Mouse (Mus musculus): ENCODE data around the gene Parp16. TPM values are rescaled to one million over a fixed set of nuclear protein-coding genes. Genes with fewer than 3 reads are reported as not detected.

Parp16 gene
- polyA plus RNA-seq, 1 experiment from 2014 or later = 5.4 TPM

DNA sequence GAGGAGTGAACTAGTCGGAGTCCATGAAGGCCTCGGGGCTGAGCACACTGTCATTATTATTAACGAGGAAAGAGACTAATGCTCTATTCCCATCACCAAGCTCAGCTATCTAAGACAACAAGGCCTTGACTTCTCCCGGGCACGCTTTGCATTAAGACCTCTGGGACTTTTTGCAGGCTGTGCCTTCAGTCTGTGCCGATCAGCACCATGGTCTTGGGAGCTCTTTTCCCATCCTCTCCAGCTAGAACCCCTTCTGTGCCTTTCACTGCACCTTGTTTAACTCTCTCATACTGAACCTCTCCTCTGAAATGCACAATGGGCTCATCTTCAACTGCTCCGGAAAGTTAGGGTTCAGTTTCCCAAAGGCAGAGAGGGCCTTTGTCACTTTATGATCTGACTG is 4.8 kb upstream of the Parp16 start:
- DNase-seq (ENCODE audit: low spot score) = no peak

DNA sequence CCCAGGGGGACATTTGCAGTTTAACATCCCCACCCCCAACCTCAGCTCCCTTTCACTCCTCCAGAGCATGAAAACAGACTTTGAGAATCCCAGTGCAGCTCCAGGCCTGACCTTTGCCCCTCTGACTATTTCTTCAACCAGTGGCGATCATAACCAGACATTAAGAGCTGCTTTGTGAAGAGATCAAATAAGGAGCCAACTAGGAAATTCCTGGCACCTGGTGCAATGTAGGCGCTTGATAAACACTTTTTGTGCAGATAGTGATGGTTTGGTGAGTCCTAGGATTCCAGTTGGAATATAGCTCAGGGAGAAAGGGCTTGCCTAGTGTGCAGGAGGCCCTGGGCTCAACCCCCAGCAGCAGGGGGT is 3.8 kb upstream of the Parp16 start:
- WGBS = 19% methylated on average over 2 of the region's 2 CpGs
- no peak overlapping the region for H3K4me3 ChIP-seq (ENCODE audit: low read depth, low read length)
- no peaks in the 10 kb centered on the region for H3K9me3 ChIP-seq (ENCODE audit: control insufficient read depth, low read length)
- no peaks in the 10 kb centered on the region for H3K27me3 ChIP-seq (ENCODE audit: control insufficient read depth, insufficient read depth, low read length)
- peaks cover 17% of the 10 kb centered on the region for H3K4me1 ChIP-seq (replicated peaks; ENCODE audit: control insufficient read depth, insufficient read depth, low read length)
- no peak for DNase-seq (ENCODE audit: low spot score)
- no peak overlapping the region for H3K4me2 ChIP-seq (ENCODE audit: low read depth, low read length, severe bottlenecking)
- no peak overlapping the region; the same call in 1 of the 2 replicates for H3K27ac ChIP-seq (ENCODE audit: low read depth, low read length)
- no peak for ATAC-seq (replicated peaks; ENCODE audit: low FRiP score)
- H3K36me3 ChIP-seq (ENCODE audit: control insufficient read depth, insufficient read depth, low read length) = no peaks in the 10 kb centered on the region; the same call in 1 of the 2 replicates
- peak overlapping the region; percentile 23; the same call in 1 of the 2 replicates for H3K9ac ChIP-seq (ENCODE audit: low read length)

More for the DNA sequence above, 4.8 kb upstream of the Parp16 start:
- H3K27ac ChIP-seq (ENCODE audit: low read depth, low read length) = no peak overlapping the region
- no peak overlapping the region; the same call in 1 of the 2 replicates for H3K9ac ChIP-seq (ENCODE audit: low read length)
- H3K36me3 ChIP-seq (ENCODE audit: control insufficient read depth, insufficient read depth, low read length) = peaks cover 4% of the 10 kb centered on the region; the same call in 1 of the 2 replicates
- peaks cover 17% of the 10 kb centered on the region for H3K4me1 ChIP-seq (replicated peaks; ENCODE audit: control insufficient read depth, insufficient read depth, low read length)
- ATAC-seq (replicated peaks; ENCODE audit: low FRiP score) = no peak
- no peak overlapping the region for H3K4me2 ChIP-seq (ENCODE audit: low read depth, low read length, severe bottlenecking)
- 57% methylated on average over 7 of the region's 7 CpGs for WGBS
- H3K27me3 ChIP-seq (ENCODE audit: control insufficient read depth, insufficient read depth, low read length) = no peaks in the 10 kb centered on the region
- H3K4me3 ChIP-seq (ENCODE audit: low read depth, low read length) = no peak overlapping the region
- no peaks in the 10 kb centered on the region for H3K9me3 ChIP-seq (ENCODE audit: control insufficient read depth, low read length)

DNA sequence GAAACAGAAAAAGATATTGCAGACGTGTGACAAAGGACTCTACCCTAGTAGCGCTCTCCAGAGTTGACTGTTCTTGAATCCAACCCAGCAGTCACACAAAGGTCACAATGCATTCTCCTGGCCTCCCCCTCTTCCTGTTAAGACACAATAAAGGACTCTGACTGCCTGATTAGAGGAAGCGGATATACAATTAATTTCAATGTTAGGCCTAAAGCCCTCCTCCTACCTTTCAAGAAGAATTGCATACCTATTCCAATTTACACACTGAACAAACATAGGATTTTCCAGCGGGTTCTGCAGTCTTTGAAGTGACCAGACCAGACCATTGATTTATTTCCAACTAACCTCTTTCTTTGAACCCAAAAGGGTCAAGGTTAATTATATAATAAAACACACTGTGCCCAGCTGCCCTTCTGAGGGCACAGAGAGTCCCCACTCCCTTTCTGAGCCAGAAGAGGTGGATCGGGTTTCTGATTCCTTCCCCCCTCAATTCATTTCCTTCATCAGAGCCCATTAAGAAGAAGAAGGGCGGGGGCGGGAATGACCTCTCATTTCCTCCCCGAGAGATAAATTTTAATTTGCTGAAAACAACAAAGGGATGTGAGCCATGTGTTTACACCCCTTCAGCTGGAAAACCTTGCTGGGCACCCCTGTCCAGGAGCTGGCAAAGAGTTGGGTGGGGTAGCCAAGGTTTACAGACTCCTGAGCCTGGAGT is 3.2 kb upstream of the Parp16 start:
- Histone ChIP-seq H3K27ac (ENCODE audit: low read depth, low read length) (no peak overlapping the region; the same call in 1 of the 2 replicates), H3K9ac (ENCODE audit: low read length) (peak overlapping the region; percentile 23; the same call in 1 of the 2 replicates), H3K4me3 (ENCODE audit: low read depth, low read length) (no peak overlapping the region), H3K4me1 (replicated peaks; ENCODE audit: control insufficient read depth, insufficient read depth, low read length) (peaks cover 17% of the 10 kb centered on the region), H3K36me3 (ENCODE audit: control insufficient read depth, insufficient read depth, low read length) (no peaks in the 10 kb centered on the region; the same call in 1 of the 2 replicates), H3K9me3 (ENCODE audit: control insufficient read depth, low read length) (no peaks in the 10 kb centered on the region), H3K27me3 (ENCODE audit: control insufficient read depth, insufficient read depth, low read length) (no peaks in the 10 kb centered on the region), H3K4me2 (ENCODE audit: low read depth, low read length, severe bottlenecking) (no peak overlapping the region)
- WGBS = 9% methylated on average over 8 of the region's 8 CpGs
- ATAC-seq (replicated peaks; ENCODE audit: low FRiP score) = no peak
- DNase-seq (ENCODE audit: low spot score) = no peak

- no peaks in the 10 kb centered on the region for H3K27me3 ChIP-seq (ENCODE audit: control insufficient read depth, insufficient read depth, low read length)
- no peaks in the 10 kb centered on the region for H3K9me3 ChIP-seq (ENCODE audit: control insufficient read depth, low read length)
- no peak for DNase-seq (ENCODE audit: low spot score)
- peaks cover 17% of the 10 kb centered on the region for H3K4me1 ChIP-seq (replicated peaks; ENCODE audit: control insufficient read depth, insufficient read depth, low read length)
- 73% methylated on average over 12 of the region's 12 CpGs for WGBS
- no peak overlapping the region; the same call in 1 of the 2 replicates for H3K27ac ChIP-seq (ENCODE audit: low read depth, low read length)
- ATAC-seq (replicated peaks; ENCODE audit: low FRiP score) = no peak
- no peaks in the 10 kb centered on the region for H3K36me3 ChIP-seq (ENCODE audit: control insufficient read depth, insufficient read depth, low read length)
- H3K4me3 ChIP-seq (ENCODE audit: low read depth, low read length) = no peak overlapping the region
- no peak overlapping the region for H3K4me2 ChIP-seq (ENCODE audit: low read depth, low read length, severe bottlenecking)
- H3K9ac ChIP-seq (ENCODE audit: low read length) = no peak overlapping the region
These were observed 1.9 kb upstream of the Parp16 start for GRCm38 (mm10) chr9:65193214-65193613.

GRCm38 (mm10) chr9:65195621-65195981 is 448 bp downstream of the Parp16 start:
- no peaks in the 10 kb centered on the region for H3K36me3 ChIP-seq (ENCODE audit: control insufficient read depth, insufficient read depth, low read length)
- H3K27me3 ChIP-seq (ENCODE audit: control insufficient read depth, insufficient read depth, low read length) = no peaks in the 10 kb centered on the region
- no peak overlapping the region for H3K4me2 ChIP-seq (ENCODE audit: low read depth, low read length, severe bottlenecking)
- 52% methylated on average over 8 of the region's 8 CpGs for WGBS
- no peak overlapping the region for H3K4me3 ChIP-seq (ENCODE audit: low read depth, low read length)
- DNase-seq (ENCODE audit: low spot score) = no peak
- H3K9ac ChIP-seq (ENCODE audit: low read length) = no peak overlapping the region
- peaks cover 15% of the 10 kb centered on the region for H3K4me1 ChIP-seq (replicated peaks; ENCODE audit: control insufficient read depth, insufficient read depth, low read length)
- no peak for ATAC-seq (replicated peaks; ENCODE audit: low FRiP score)
- peak overlapping the region; percentile 81 for H3K27ac ChIP-seq (ENCODE audit: low read depth, low read length)
- H3K9me3 ChIP-seq (ENCODE audit: control insufficient read depth, low read length) = no peaks in the 10 kb centered on the region

GRCm38 (mm10) chr9:65195982-65196737 is 1.0 kb downstream of the Parp16 start:
- 4% methylated on average over 9 of the region's 9 CpGs for WGBS
- ATAC-seq (replicated peaks; ENCODE audit: low FRiP score) = peak; percentile 86
- Histone ChIP-seq H3K27me3 (ENCODE audit: control insufficient read depth, insufficient read depth, low read length) (no peaks in the 10 kb centered on the region), H3K36me3 (ENCODE audit: control insufficient read depth, insufficient read depth, low read length) (no peaks in the 10 kb centered on the region), H3K4me1 (replicated peaks; ENCODE audit: control insufficient read depth, insufficient read depth, low read length) (peaks cover 15% of the 10 kb centered on the region), H3K9me3 (ENCODE audit: control insufficient read depth, low read length) (no peaks in the 10 kb centered on the region), H3K9ac (ENCODE audit: low read length) (peak overlapping the region; percentile 43; the same call in 1 of the 2 replicates), H3K27ac (ENCODE audit: low read depth, low read length) (peak overlapping the region; percentile 81), H3K4me2 (ENCODE audit: low read depth, low read length, severe bottlenecking) (no peak overlapping the region), H3K4me3 (ENCODE audit: low read depth, low read length) (peak overlapping the region; percentile 11; the same call in 1 of the 2 replicates)
- peak; percentile 79 for DNase-seq (ENCODE audit: low spot score)

DNA sequence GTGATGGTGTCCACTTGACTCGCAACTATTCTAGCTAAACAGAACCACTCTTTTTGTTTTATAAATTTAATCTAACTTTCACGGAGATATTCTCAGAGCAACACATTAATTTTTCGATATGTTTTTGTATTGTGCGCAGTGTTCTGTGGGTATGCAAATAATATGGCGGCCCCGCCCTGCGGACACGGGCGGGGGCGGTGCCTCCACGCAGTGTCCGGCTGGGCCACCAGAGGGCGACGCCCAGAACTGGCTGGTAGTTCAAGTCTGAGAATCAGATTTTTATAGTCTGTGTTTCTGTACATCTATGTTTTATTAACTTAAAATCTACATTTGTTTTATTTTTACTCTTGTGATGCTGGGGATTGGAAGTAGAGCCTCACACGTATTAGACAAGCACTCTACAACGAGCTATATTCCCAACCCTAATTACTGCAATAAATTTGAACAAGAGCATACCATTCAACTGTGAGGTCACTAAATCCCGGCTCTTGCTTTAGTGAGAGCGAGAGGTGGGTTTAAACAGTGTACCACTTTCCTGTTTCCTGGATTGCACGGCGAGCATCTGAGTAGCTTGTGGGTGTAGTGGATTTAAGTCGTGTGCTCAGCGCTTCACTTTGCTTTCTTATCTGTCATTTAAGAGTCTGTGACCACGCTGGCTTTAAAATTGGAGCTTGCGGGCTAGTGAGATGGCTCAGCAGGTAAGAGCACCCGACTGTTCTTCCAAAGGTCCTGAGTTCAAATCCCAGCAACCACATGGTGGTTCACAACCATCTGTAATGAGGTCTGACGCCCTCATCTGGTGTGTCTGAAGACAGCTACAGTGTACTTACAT is 1.8 kb downstream of the Parp16 start:
- 21% methylated on average over 26 of the region's 26 CpGs for WGBS
- no peak overlapping the region for H3K4me2 ChIP-seq (ENCODE audit: low read depth, low read length, severe bottlenecking)
- H3K9me3 ChIP-seq (ENCODE audit: control insufficient read depth, low read length) = no peaks in the 10 kb centered on the region
- H3K27me3 ChIP-seq (ENCODE audit: control insufficient read depth, insufficient read depth, low read length) = no peaks in the 10 kb centered on the region
- peak overlapping the region; percentile 43; the same call in 1 of the 2 replicates for H3K9ac ChIP-seq (ENCODE audit: low read length)
- peaks cover 9% of the 10 kb centered on the region for H3K4me1 ChIP-seq (replicated peaks; ENCODE audit: control insufficient read depth, insufficient read depth, low read length)
- DNase-seq (ENCODE audit: low spot score) (peak; percentile 95), ATAC-seq (replicated peaks; ENCODE audit: low FRiP score) (peak; percentile 77)
- H3K27ac ChIP-seq (ENCODE audit: low read depth, low read length) = peak overlapping the region; percentile 50; the same call in 1 of the 2 replicates
- peak overlapping the region; percentile 11; the same call in 1 of the 2 replicates for H3K4me3 ChIP-seq (ENCODE audit: low read depth, low read length)
- no peaks in the 10 kb centered on the region for H3K36me3 ChIP-seq (ENCODE audit: control insufficient read depth, insufficient read depth, low read length)

GRCm38 (mm10) chr9:65197826-65198225 is 2.7 kb downstream of the Parp16 start:
- 87% methylated on average over 6 of the region's 6 CpGs for WGBS
- Histone ChIP-seq H3K4me3 (ENCODE audit: low read depth, low read length) (no peak overlapping the region), H3K9ac (ENCODE audit: low read length) (no peak overlapping the region), H3K4me1 (replicated peaks; ENCODE audit: control insufficient read depth, insufficient read depth, low read length) (peaks cover 3% of the 10 kb centered on the region), H3K9me3 (ENCODE audit: control insufficient read depth, low read length) (no peaks in the 10 kb centered on the region), H3K36me3 (ENCODE audit: control insufficient read depth, insufficient read depth, low read length) (no peaks in the 10 kb centered on the region), H3K27me3 (ENCODE audit: control insufficient read depth, insufficient read depth, low read length) (no peaks in the 10 kb centered on the region), H3K27ac (ENCODE audit: low read depth, low read length) (no peak overlapping the region), H3K4me2 (ENCODE audit: low read depth, low read length, severe bottlenecking) (no peak overlapping the region)
- DNase-seq (ENCODE audit: low spot score) (no peak), ATAC-seq (replicated peaks; ENCODE audit: low FRiP score) (no peak)
